Mouse (Mus musculus): ENCODE results near the gene Izumo2. TPM values are rescaled to one million over a fixed set of nuclear protein-coding genes. Genes with fewer than 3 reads are reported as not detected.

Izumo2 gene
- polyA plus RNA-seq, 1 experiment from 2014 or later: not detected

- no peak for ATAC-seq (replicated peaks)
These were observed 32.4 kb upstream of the Izumo2 start for GRCm38 (mm10) chr7:44676126-44676525.

GRCm38 (mm10) chr7:44676611-44677010 is 31.9 kb upstream of the Izumo2 start:
- Histone ChIP-seq H3K9ac (no peak overlapping the region), H3K27ac (no peak overlapping the region), H3K27me3 (replicated peaks) (no peaks in the 10 kb centered on the region), H3K4me1 (no peaks in the 10 kb centered on the region), H3K9me3 (no peaks in the 10 kb centered on the region), H3K4me2 (no peak overlapping the region), H3K36me3 (replicated peaks) (no peaks in the 10 kb centered on the region), H3K4me3 (no peak overlapping the region)
- no peak for ATAC-seq (replicated peaks)
- 52% methylated on average over 2 of the region's 2 CpGs for WGBS

More at GRCm38 (mm10) chr7:44676126-44676525, 32.4 kb upstream of the Izumo2 start:
- Histone ChIP-seq H3K4me2 (no peak overlapping the region), H3K4me3 (no peak overlapping the region), H3K4me1 (peaks cover 4% of the 10 kb centered on the region), H3K9ac (no peak overlapping the region), H3K27ac (no peak overlapping the region), H3K27me3 (replicated peaks) (peaks cover under 1% of the 10 kb centered on the region), H3K36me3 (replicated peaks) (no peaks in the 10 kb centered on the region), H3K9me3 (no peaks in the 10 kb centered on the region)
- WGBS: 41% methylated on average over 4 of the region's 4 CpGs

- H3K9ac ChIP-seq: no peak overlapping the region
- H3K4me3 ChIP-seq: no peak overlapping the region
- no peaks in the 10 kb centered on the region for H3K36me3 ChIP-seq (replicated peaks)
- H3K4me1 ChIP-seq: peaks cover 4% of the 10 kb centered on the region; the same call in 1 of the 2 replicates
- no peak overlapping the region for H3K4me2 ChIP-seq
- WGBS: 79% methylated on average over 8 of the region's 8 CpGs
- H3K27me3 ChIP-seq (replicated peaks): no peaks in the 10 kb centered on the region
- H3K27ac ChIP-seq: no peak overlapping the region
- no peak for ATAC-seq (replicated peaks)
- no peaks in the 10 kb centered on the region for H3K9me3 ChIP-seq
These were observed 24.9 kb upstream of the Izumo2 start for GRCm38 (mm10) chr7:44683656-44684055.

- H3K4me1 ChIP-seq: peaks cover 4% of the 10 kb centered on the region; the same call in 1 of the 2 replicates
- H3K4me2 ChIP-seq: no peak overlapping the region
- no peak overlapping the region for H3K4me3 ChIP-seq
- 0 out of 2 replicates have a peak, but pooled peaks have one; percentile 33 for ATAC-seq (replicated peaks)
- no peaks in the 10 kb centered on the region for H3K36me3 ChIP-seq (replicated peaks)
- no peaks in the 10 kb centered on the region for H3K9me3 ChIP-seq
- no peak overlapping the region for H3K9ac ChIP-seq
- no peaks in the 10 kb centered on the region for H3K27me3 ChIP-seq (replicated peaks)
- H3K27ac ChIP-seq: 0 out of 2 replicates have a peak overlapping the region, but pooled peaks have one; percentile 15
- WGBS: 58% methylated on average over 17 of the region's 17 CpGs
These were observed 22.8 kb upstream of the Izumo2 start for GRCm38 (mm10) chr7:44685531-44686402.

- WGBS: 69% methylated on average over 3 of the region's 3 CpGs
- no peak overlapping the region for H3K4me2 ChIP-seq
- peaks cover 4% of the 10 kb centered on the region; the same call in 1 of the 2 replicates for H3K4me1 ChIP-seq
- H3K27ac ChIP-seq: no peak overlapping the region
- H3K9me3 ChIP-seq: no peaks in the 10 kb centered on the region
- H3K9ac ChIP-seq: no peak overlapping the region
- ATAC-seq (replicated peaks): no peak
- no peak overlapping the region for H3K4me3 ChIP-seq
- no peaks in the 10 kb centered on the region for H3K36me3 ChIP-seq (replicated peaks)
- no peaks in the 10 kb centered on the region for H3K27me3 ChIP-seq (replicated peaks)
These were observed 19.7 kb upstream of the Izumo2 start for GRCm38 (mm10) chr7:44688890-44689289.

- 91% methylated on average over 7 of the region's 7 CpGs for WGBS
These were observed 19.2 kb upstream of the Izumo2 start for GRCm38 (mm10) chr7:44689331-44689730.

GRCm38 (mm10) chr7:44693427-44694175 is 14.9 kb upstream of the Izumo2 start:
- Histone ChIP-seq H3K4me3 (no peak overlapping the region), H3K4me1 (peaks cover 5% of the 10 kb centered on the region; the same call in 1 of the 2 replicates), H3K9ac (no peak overlapping the region), H3K9me3 (no peaks in the 10 kb centered on the region), H3K4me2 (no peak overlapping the region), H3K27ac (no peak overlapping the region), H3K27me3 (replicated peaks) (no peaks in the 10 kb centered on the region), H3K36me3 (replicated peaks) (no peaks in the 10 kb centered on the region)
- 79% methylated on average over 10 of the region's 10 CpGs for WGBS
- no peak for ATAC-seq (replicated peaks)

More at GRCm38 (mm10) chr7:44689331-44689730, 19.2 kb upstream of the Izumo2 start:
- Histone ChIP-seq H3K9me3 (no peaks in the 10 kb centered on the region), H3K4me2 (no peak overlapping the region), H3K9ac (no peak overlapping the region), H3K36me3 (replicated peaks) (no peaks in the 10 kb centered on the region), H3K4me3 (no peak overlapping the region), H3K4me1 (peaks cover 4% of the 10 kb centered on the region; the same call in 1 of the 2 replicates), H3K27ac (no peak overlapping the region), H3K27me3 (replicated peaks) (no peaks in the 10 kb centered on the region)
- no peak for ATAC-seq (replicated peaks)

- H3K27ac ChIP-seq: no peak overlapping the region
- H3K36me3 ChIP-seq (replicated peaks): no peaks in the 10 kb centered on the region
- ATAC-seq (replicated peaks): no peak
- H3K4me1 ChIP-seq: peaks cover 5% of the 10 kb centered on the region; the same call in 1 of the 2 replicates
- H3K27me3 ChIP-seq (replicated peaks): no peaks in the 10 kb centered on the region
- H3K9ac ChIP-seq: no peak overlapping the region
- H3K4me3 ChIP-seq: no peak overlapping the region
- no peak overlapping the region for H3K4me2 ChIP-seq
- WGBS: 92% methylated on average over 4 of the region's 4 CpGs
- H3K9me3 ChIP-seq: no peaks in the 10 kb centered on the region
These were observed 13.3 kb upstream of the Izumo2 start for GRCm38 (mm10) chr7:44695223-44695622.

GRCm38 (mm10) chr7:44697191-44697710 is 11.3 kb upstream of the Izumo2 start:
- Histone ChIP-seq H3K4me1 (peaks cover 5% of the 10 kb centered on the region; the same call in 1 of the 2 replicates), H3K9ac (no peak overlapping the region), H3K27me3 (replicated peaks) (no peaks in the 10 kb centered on the region), H3K4me2 (no peak overlapping the region), H3K9me3 (no peaks in the 10 kb centered on the region), H3K4me3 (no peak overlapping the region), H3K36me3 (replicated peaks) (no peaks in the 10 kb centered on the region), H3K27ac (no peak overlapping the region)
- WGBS: 19% methylated on average over 20 of the region's 20 CpGs
- ATAC-seq (replicated peaks): no peak

- Histone ChIP-seq H3K4me2 (no peak overlapping the region), H3K4me1 (peaks cover 5% of the 10 kb centered on the region; the same call in 1 of the 2 replicates), H3K9ac (no peak overlapping the region), H3K4me3 (no peak overlapping the region), H3K27ac (no peak overlapping the region), H3K27me3 (replicated peaks) (no peaks in the 10 kb centered on the region), H3K36me3 (replicated peaks) (no peaks in the 10 kb centered on the region), H3K9me3 (no peaks in the 10 kb centered on the region)
- WGBS: 61% methylated on average over 7 of the region's 7 CpGs
- no peak for ATAC-seq (replicated peaks)
These were observed 10.6 kb upstream of the Izumo2 start for GRCm38 (mm10) chr7:44697980-44698379.

GRCm38 (mm10) chr7:44701921-44702320 is 6.6 kb upstream of the Izumo2 start:
- Histone ChIP-seq H3K9ac (no peak overlapping the region), H3K9me3 (no peaks in the 10 kb centered on the region), H3K4me2 (no peak overlapping the region), H3K4me1 (peaks cover 4% of the 10 kb centered on the region; the same call in 1 of the 2 replicates), H3K36me3 (replicated peaks) (no peaks in the 10 kb centered on the region), H3K4me3 (no peak overlapping the region), H3K27ac (no peak overlapping the region), H3K27me3 (replicated peaks) (no peaks in the 10 kb centered on the region)
- WGBS: 13% methylated on average over 6 of the region's 6 CpGs
- ATAC-seq (replicated peaks): peak; percentile 67; the same call in 1 of the 2 replicates

GRCm38 (mm10) chr7:44702985-44703384 is 5.6 kb upstream of the Izumo2 start:
- Histone ChIP-seq H3K9ac (no peak overlapping the region), H3K4me2 (no peak overlapping the region), H3K27me3 (replicated peaks) (no peaks in the 10 kb centered on the region), H3K4me3 (no peak overlapping the region), H3K36me3 (replicated peaks) (no peaks in the 10 kb centered on the region), H3K4me1 (no peaks in the 10 kb centered on the region), H3K27ac (no peak overlapping the region), H3K9me3 (no peaks in the 10 kb centered on the region)
- ATAC-seq (replicated peaks): no peak
- 80% methylated on average over 8 of the region's 8 CpGs for WGBS
